Mouse (Mus musculus): Measurements from ENCODE around the gene Tpst1. TPM values are rescaled to one million over a fixed set of nuclear protein-coding genes. Genes with fewer than 3 reads are reported as not detected.

Gene Tpst1
- polyA plus RNA-seq, 1 experiment from 2014 or later, result 57.0 TPM

DNA sequence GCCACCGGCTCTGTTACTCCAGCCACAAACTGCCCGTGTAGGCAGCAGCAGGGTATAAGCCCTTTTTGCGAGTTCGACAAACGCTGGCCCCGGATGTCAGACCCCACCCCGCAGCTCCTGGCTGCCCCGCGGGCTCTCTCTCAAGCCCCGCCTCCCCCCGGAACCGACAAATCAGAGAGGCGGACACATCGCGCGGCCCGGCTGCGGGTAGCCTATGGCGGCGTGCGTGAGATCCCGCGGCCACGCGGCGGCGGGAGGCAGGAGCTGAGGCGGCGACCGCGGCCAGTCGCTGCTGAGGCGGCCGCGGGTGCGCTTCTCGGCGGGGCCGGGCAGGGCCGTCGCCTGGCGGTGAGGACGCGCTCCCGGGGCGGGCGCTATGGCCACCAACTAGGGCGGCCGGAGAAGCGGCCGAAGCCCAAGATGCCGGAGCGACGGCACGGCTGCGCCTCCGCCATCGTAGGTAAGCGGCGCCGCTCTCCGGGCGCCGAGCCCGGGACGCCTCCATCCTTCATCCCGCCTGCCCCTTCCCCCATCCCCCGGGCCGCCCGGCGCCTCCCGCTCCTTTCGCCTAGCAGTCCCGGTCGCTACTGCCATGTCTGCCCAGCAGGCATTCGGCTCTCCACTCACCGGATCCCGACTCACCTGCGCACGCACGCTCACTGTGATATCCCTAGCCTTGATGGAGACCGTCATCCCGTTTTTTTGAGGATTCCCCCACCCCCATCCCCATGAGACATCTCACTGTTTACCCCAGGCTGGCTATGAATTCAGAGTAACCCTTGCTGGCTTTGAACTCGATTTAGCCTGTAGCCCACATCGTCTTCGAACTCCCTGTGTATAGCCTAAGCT lies 6.3 kb downstream of the Tpst1 start:
- 2% methylated on average over 58 of the region's 86 CpGs for WGBS
- no peaks in the 10 kb centered on the region; the same call in 1 of the 2 replicates for H3K36me3 ChIP-seq (ENCODE audit: control insufficient read depth, insufficient read depth, low read length)
- no peaks in the 10 kb centered on the region for H3K27me3 ChIP-seq (ENCODE audit: control insufficient read depth, insufficient read depth, low read length)
- peak overlapping the region; percentile 72 for H3K27ac ChIP-seq (ENCODE audit: low read depth, low read length)
- 0 out of 2 replicates have a peak, but pooled peaks cover 2% of the 10 kb centered on the region for H3K4me1 ChIP-seq (ENCODE audit: control insufficient read depth, insufficient read depth, low read length)
- DNase-seq (ENCODE audit: low spot score), result peak; percentile 96
- 0 out of 2 replicates have a peak, but pooled peaks cover 4% of the 10 kb centered on the region for H3K9me3 ChIP-seq (ENCODE audit: control insufficient read depth, low read length)
- peak; percentile 98 for ATAC-seq (ENCODE audit: insufficient read depth, low FRiP score, low TSS enrichment)
- peak overlapping the region; percentile 65 for H3K4me3 ChIP-seq (ENCODE audit: low read depth, low read length)
- peak overlapping the region; percentile 77 for H3K9ac ChIP-seq (ENCODE audit: low read length)
- peak overlapping the region; percentile 49 for H3K4me2 ChIP-seq (ENCODE audit: low read depth)

DNA sequence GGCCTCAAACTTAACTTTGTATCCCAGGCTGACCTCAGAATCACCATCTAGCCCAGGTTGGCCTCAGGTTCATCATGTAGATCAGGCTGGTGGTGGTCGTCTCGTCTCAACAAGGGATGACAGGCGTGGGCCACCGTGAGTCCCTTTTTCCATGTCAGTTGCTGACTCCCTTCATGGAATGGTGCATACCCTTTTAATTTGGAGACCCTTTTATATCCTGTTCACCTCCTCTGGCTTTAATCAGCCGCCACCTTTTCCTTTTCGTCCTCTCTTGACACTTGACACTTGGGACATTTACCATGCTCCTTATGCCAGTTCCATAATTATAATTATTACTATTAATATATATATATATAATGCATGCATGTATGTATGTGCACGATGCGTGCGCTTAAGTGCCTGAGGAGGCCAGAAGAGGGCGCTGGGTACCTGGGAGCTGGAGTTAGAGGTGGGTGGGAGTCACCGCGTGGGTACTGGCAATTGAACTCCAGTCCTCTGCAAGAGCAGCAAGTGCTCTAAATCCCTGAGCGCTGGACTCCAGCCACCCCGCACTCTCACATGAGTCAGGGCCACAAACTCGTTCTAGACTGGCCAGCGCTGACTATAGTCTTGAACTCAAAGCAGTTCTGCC lies 7.0 kb downstream of the Tpst1 start:
- Histone ChIP-seq H3K27ac (ENCODE audit: low read depth, low read length) (no peak overlapping the region), H3K9me3 (ENCODE audit: control insufficient read depth, low read length) (0 out of 2 replicates have a peak, but pooled peaks cover 4% of the 10 kb centered on the region), H3K4me2 (ENCODE audit: low read depth) (peak overlapping the region; percentile 49), H3K4me3 (ENCODE audit: low read depth, low read length) (peak overlapping the region; percentile 65), H3K4me1 (ENCODE audit: control insufficient read depth, insufficient read depth, low read length) (0 out of 2 replicates have a peak, but pooled peaks cover 2% of the 10 kb centered on the region), H3K27me3 (ENCODE audit: control insufficient read depth, insufficient read depth, low read length) (no peaks in the 10 kb centered on the region), H3K9ac (ENCODE audit: low read length) (peak overlapping the region; percentile 77), H3K36me3 (ENCODE audit: control insufficient read depth, insufficient read depth, low read length) (no peaks in the 10 kb centered on the region; the same call in 1 of the 2 replicates)
- 80% methylated on average over 16 of the region's 16 CpGs for WGBS
- DNase-seq (ENCODE audit: low spot score), result no peak
- 0 out of 2 replicates have a peak, but pooled peaks have one; percentile 7 for ATAC-seq (ENCODE audit: insufficient read depth, low FRiP score, low TSS enrichment)

DNA sequence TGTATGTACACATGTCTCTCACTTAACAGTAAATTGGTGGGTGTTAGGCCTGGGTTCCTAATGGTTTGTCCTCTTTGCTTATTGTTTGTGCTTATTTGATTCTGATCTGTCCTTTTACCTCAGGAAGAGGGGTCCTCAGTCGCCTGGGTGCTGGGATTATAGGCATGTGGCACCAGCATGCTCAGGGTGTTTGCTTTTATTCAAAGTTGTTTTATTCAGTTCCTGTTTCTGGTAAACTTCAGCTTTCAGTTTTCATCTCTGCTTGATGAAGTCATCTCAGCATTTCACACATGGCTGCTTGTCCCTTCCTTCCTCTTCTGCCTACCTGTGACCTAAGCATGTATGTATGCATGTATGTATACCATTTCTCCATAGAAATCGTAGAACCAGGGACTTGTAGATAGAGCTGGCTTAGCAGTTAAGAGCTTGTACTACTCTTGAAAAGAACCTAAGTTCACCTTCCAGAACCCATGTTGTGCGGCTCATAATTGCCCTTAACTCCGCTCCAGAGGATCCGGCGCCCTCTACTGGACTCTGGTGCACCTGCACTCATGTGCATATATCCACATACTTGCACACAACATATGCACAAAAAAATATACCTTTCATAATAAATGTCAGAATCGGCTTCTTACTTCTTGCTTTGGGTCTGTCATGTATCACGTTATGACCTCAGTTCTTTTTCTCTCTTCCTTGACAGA lies 8.2 kb downstream of the Tpst1 start:
- no peaks in the 10 kb centered on the region for H3K27me3 ChIP-seq (ENCODE audit: control insufficient read depth, insufficient read depth, low read length)
- no peak overlapping the region for H3K4me2 ChIP-seq (ENCODE audit: low read depth)
- no peaks in the 10 kb centered on the region; the same call in 1 of the 2 replicates for H3K36me3 ChIP-seq (ENCODE audit: control insufficient read depth, insufficient read depth, low read length)
- ATAC-seq (ENCODE audit: insufficient read depth, low FRiP score, low TSS enrichment), result no peak
- H3K9me3 ChIP-seq (ENCODE audit: control insufficient read depth, low read length), result 0 out of 2 replicates have a peak, but pooled peaks cover 4% of the 10 kb centered on the region
- 0 out of 2 replicates have a peak, but pooled peaks cover 2% of the 10 kb centered on the region for H3K4me1 ChIP-seq (ENCODE audit: control insufficient read depth, insufficient read depth, low read length)
- H3K9ac ChIP-seq (ENCODE audit: low read length), result no peak overlapping the region
- DNase-seq (ENCODE audit: low spot score), result no peak
- no peak overlapping the region for H3K4me3 ChIP-seq (ENCODE audit: low read depth, low read length)
- WGBS, result 97% methylated on average over 8 of the region's 8 CpGs
- no peak overlapping the region for H3K27ac ChIP-seq (ENCODE audit: low read depth, low read length)

DNA sequence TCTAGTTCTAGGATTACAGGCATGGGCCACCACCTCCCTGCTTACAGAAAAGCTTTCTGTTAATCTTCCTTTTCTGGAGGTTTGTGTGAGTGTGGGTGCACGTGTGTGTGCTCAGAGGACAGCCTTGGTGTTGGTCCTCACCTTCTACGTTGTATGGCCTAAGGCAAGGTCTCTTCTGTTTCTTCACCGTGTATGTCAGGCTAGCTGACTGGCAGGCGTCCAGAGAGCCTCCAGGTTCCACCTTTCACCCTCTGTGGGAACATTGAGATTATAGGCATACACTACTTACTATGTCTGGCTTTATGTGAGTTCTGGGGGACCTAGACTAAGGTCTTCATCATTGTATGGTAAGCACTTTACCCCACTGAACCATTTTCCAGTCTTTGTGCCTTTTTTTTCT lies 9.3 kb downstream of the Tpst1 start:
- Histone ChIP-seq H3K36me3 (ENCODE audit: control insufficient read depth, insufficient read depth, low read length) (no peaks in the 10 kb centered on the region; the same call in 1 of the 2 replicates), H3K9ac (ENCODE audit: low read length) (no peak overlapping the region), H3K4me1 (ENCODE audit: control insufficient read depth, insufficient read depth, low read length) (0 out of 2 replicates have a peak, but pooled peaks cover 2% of the 10 kb centered on the region), H3K9me3 (ENCODE audit: control insufficient read depth, low read length) (0 out of 2 replicates have a peak, but pooled peaks cover 4% of the 10 kb centered on the region), H3K27me3 (ENCODE audit: control insufficient read depth, insufficient read depth, low read length) (no peaks in the 10 kb centered on the region), H3K4me3 (ENCODE audit: low read depth, low read length) (no peak overlapping the region), H3K27ac (ENCODE audit: low read depth, low read length) (no peak overlapping the region), H3K4me2 (ENCODE audit: low read depth) (no peak overlapping the region)
- ATAC-seq (ENCODE audit: insufficient read depth, low FRiP score, low TSS enrichment), result no peak
- 91% methylated on average over 4 of the region's 4 CpGs for WGBS
- no peak for DNase-seq (ENCODE audit: low spot score)

DNA sequence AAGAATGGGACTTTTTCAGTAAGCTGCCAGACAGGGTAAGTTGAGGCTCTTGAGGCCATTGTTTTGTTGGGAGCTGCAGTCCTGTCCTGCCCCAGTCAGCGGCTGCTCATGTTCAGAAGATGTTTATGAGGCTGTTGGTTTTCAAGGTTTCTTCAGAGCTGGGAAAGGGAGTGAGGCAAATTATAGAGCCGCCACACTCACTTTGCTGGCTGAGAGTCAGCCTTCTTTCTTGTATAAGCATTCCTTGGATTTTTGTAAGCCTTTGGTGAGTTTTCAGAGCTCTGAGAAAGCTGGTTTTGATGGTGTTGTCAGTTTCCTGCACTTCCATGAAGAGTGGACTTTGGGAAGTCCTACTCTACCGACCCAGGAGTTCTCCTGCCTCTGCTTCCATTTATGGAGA lies 11.1 kb downstream of the Tpst1 start:
- 0 out of 2 replicates have a peak, but pooled peaks cover 4% of the 10 kb centered on the region for H3K9me3 ChIP-seq (ENCODE audit: control insufficient read depth, low read length)
- 0 out of 2 replicates have a peak, but pooled peaks cover 2% of the 10 kb centered on the region for H3K4me1 ChIP-seq (ENCODE audit: control insufficient read depth, insufficient read depth, low read length)
- H3K27ac ChIP-seq (ENCODE audit: low read depth, low read length), result no peak overlapping the region
- H3K4me3 ChIP-seq (ENCODE audit: low read depth, low read length), result no peak overlapping the region
- DNase-seq (ENCODE audit: low spot score) (no peak), ATAC-seq (ENCODE audit: insufficient read depth, low FRiP score, low TSS enrichment) (no peak)
- H3K27me3 ChIP-seq (ENCODE audit: control insufficient read depth, insufficient read depth, low read length), result no peaks in the 10 kb centered on the region
- H3K36me3 ChIP-seq (ENCODE audit: control insufficient read depth, insufficient read depth, low read length), result no peaks in the 10 kb centered on the region; the same call in 1 of the 2 replicates
- H3K9ac ChIP-seq (ENCODE audit: low read length), result no peak overlapping the region
- 92% methylated on average over 3 of the region's 3 CpGs for WGBS
- H3K4me2 ChIP-seq (ENCODE audit: low read depth), result no peak overlapping the region

DNA sequence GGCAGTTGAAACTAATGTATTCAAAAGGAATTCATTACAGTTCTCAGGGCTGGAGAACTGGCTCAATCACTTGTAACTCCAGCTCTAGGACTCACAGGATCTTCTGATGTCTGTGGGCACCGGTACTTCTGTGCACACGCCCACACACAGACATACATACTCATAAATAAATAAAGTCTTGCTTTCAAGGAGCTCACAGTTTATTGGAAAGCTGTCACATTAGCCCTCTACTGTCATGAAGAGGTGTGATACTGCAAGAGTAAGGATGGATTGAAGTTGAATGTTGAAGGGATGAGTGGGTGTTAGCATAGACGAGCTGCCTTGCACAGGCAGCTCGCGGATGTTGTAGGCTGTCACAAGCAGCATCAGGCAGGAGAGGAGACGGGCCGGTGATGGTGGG lies 14.9 kb downstream of the Tpst1 start:
- H3K9ac ChIP-seq (ENCODE audit: low read length), result no peak overlapping the region
- H3K4me3 ChIP-seq (ENCODE audit: low read depth, low read length), result no peak overlapping the region
- H3K36me3 ChIP-seq (ENCODE audit: control insufficient read depth, insufficient read depth, low read length), result no peaks in the 10 kb centered on the region; the same call in 1 of the 2 replicates
- DNase-seq (ENCODE audit: low spot score), result no peak
- H3K4me1 ChIP-seq (ENCODE audit: control insufficient read depth, insufficient read depth, low read length), result no peaks in the 10 kb centered on the region
- 87% methylated on average over 7 of the region's 7 CpGs for WGBS
- H3K4me2 ChIP-seq (ENCODE audit: low read depth), result no peak overlapping the region
- no peaks in the 10 kb centered on the region for H3K9me3 ChIP-seq (ENCODE audit: control insufficient read depth, low read length)
- no peak overlapping the region for H3K27ac ChIP-seq (ENCODE audit: low read depth, low read length)
- no peaks in the 10 kb centered on the region for H3K27me3 ChIP-seq (ENCODE audit: control insufficient read depth, insufficient read depth, low read length)
- no peak for ATAC-seq (ENCODE audit: insufficient read depth, low FRiP score, low TSS enrichment)

DNA sequence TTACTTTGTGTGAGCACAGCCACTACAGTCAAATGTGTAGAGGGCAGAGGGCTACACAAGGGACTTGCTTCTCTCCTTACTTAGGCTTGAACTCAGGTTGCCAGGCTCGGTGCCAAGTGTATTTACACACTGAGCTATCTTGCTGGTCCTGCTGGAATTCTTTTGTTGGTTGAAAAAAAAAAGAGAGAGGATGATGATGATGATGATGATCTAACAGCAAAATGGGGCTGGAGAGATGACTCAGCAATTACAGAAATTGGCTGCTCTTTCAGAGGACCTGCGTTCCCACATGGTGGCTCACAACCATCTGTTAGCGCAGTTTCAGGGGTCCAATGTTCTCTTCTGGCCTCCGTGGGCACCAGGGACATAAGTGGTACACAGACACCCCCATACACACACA lies 15.5 kb downstream of the Tpst1 start:
- Histone ChIP-seq H3K9me3 (ENCODE audit: control insufficient read depth, low read length) (no peaks in the 10 kb centered on the region), H3K4me1 (ENCODE audit: control insufficient read depth, insufficient read depth, low read length) (no peaks in the 10 kb centered on the region), H3K4me2 (ENCODE audit: low read depth) (no peak overlapping the region), H3K4me3 (ENCODE audit: low read depth, low read length) (no peak overlapping the region), H3K27me3 (ENCODE audit: control insufficient read depth, insufficient read depth, low read length) (no peaks in the 10 kb centered on the region), H3K36me3 (ENCODE audit: control insufficient read depth, insufficient read depth, low read length) (no peaks in the 10 kb centered on the region; the same call in 1 of the 2 replicates), H3K9ac (ENCODE audit: low read length) (no peak overlapping the region), H3K27ac (ENCODE audit: low read depth, low read length) (no peak overlapping the region)
- ATAC-seq (ENCODE audit: insufficient read depth, low FRiP score, low TSS enrichment) (no peak), DNase-seq (ENCODE audit: low spot score) (no peak)
- 93% methylated on average over 4 of the region's 4 CpGs for whole genome bisulfite sequencing

DNA sequence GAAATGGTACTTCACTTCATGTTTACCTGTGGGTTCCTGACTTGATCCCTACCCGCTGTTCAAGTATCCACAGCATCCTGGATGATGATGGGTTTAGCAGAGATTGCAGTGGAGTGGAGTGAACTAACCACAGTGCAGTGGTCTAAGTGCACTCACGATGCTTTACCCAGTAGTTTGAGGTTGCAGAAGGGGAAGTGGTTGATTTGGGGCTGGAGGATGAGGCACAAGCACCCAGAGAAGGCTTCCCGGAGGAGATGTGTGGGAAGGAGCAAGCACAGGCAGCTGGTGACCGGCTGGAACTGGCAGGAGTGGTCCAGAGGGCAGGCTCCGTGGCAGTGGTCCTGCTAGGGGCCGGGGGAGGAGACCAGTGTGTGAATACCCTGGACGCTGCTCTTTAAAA lies 16.1 kb downstream of the Tpst1 start:
- H3K9me3 ChIP-seq (ENCODE audit: control insufficient read depth, low read length), result no peaks in the 10 kb centered on the region
- no peaks in the 10 kb centered on the region for H3K27me3 ChIP-seq (ENCODE audit: control insufficient read depth, insufficient read depth, low read length)
- no peaks in the 10 kb centered on the region for H3K4me1 ChIP-seq (ENCODE audit: control insufficient read depth, insufficient read depth, low read length)
- WGBS, result 87% methylated on average over 7 of the region's 7 CpGs
- no peak overlapping the region for H3K4me3 ChIP-seq (ENCODE audit: low read depth, low read length)
- no peak overlapping the region for H3K9ac ChIP-seq (ENCODE audit: low read length)
- H3K36me3 ChIP-seq (ENCODE audit: control insufficient read depth, insufficient read depth, low read length), result no peaks in the 10 kb centered on the region; the same call in 1 of the 2 replicates
- H3K27ac ChIP-seq (ENCODE audit: low read depth, low read length), result no peak overlapping the region
- DNase-seq (ENCODE audit: low spot score) (no peak), ATAC-seq (ENCODE audit: insufficient read depth, low FRiP score, low TSS enrichment) (no peak)
- H3K4me2 ChIP-seq (ENCODE audit: low read depth), result no peak overlapping the region
